Mouse (Mus musculus) forebrain, embryonic 13.5 days (tissue): ENCODE measurements at regions not wholly inside any gene's neighbourhood (a gene's known extent, or its start where the extent isn't known, plus 50 kb on each side); places are given as distances from the start of the nearest gene placed in this dataset.
A peak's percentile ranks its signal among the peaks of the same experiment; 100 is the strongest.

Experiments used
- ATAC-seq: fragments of 200-750 bp; cut with Nextera tagmentation; 2 replicates; pipeline ENCODE4 v1.8.0; 2017
- H3K27ac ChIP-seq: fragments of 300-500 bp; sonication (generic); 2 replicates; pipeline ENCODE4 v1.5.1; 2015; ENCODE audit warnings: inconsistent platforms, mild to moderate bottlenecking, moderate library complexity
- H3K27me3 ChIP-seq: fragments of 300-500 bp; sonication (generic); 2 replicates; pipeline ENCODE4 v1.6.1; 2015; ENCODE audit warnings: mild to moderate bottlenecking, inconsistent platforms
- H3K36me3 ChIP-seq: fragments of 300-500 bp; sonication (generic); 2 replicates; pipeline ENCODE4 v1.6.1; 2015; ENCODE audit warnings: mild to moderate bottlenecking, inconsistent platforms; ENCODE audit not compliant: poor library complexity, severe bottlenecking
- H3K4me1 ChIP-seq: fragments of 300-500 bp; sonication (generic); 2 replicates; pipeline ENCODE4 v1.6.1; 2015; ENCODE audit warnings: inconsistent platforms
- H3K4me2 ChIP-seq: fragments of 300-500 bp; sonication (generic); 2 replicates; pipeline ENCODE4 v1.6.1; 2015; ENCODE audit warnings: inconsistent platforms, mild to moderate bottlenecking, moderate library complexity
- H3K4me3 ChIP-seq: fragments of 300-500 bp; sonication (generic); 2 replicates; pipeline ENCODE4 v1.5.1; 2015; ENCODE audit warnings: mild to moderate bottlenecking, inconsistent platforms
- H3K9ac ChIP-seq: fragments of 300-500 bp; sonication (generic); 2 replicates; pipeline ENCODE4 v1.6.1; 2015; ENCODE audit warnings: mild to moderate bottlenecking, inconsistent platforms
- H3K9me3 ChIP-seq: fragments of 300-500 bp; sonication (generic); replicated peaks from 2 replicates; pipeline ENCODE4 v1.6.1; 2016; ENCODE audit warnings: inconsistent platforms
- WGBS: fragments of 180-500 bp; shearing (Covaris S2); methylation state at CpG from one replicate; pipeline ENCODE4 v1.1.7; 2015; 5-methylcytosine and 5-hydroxymethylcytosine counted together

GRCm38 (mm10) chr1:35452441-35453107, 602.8 kb downstream of the Plekhb2 start:
- ATAC-seq, result no peak
- H3K9ac ChIP-seq, result no peak overlapping the region
- no peaks in the 10 kb centered on the region for H3K9me3 ChIP-seq
- H3K36me3 ChIP-seq, result no peaks in the 10 kb centered on the region
- no peaks in the 10 kb centered on the region for H3K27me3 ChIP-seq
- no peak overlapping the region for H3K27ac ChIP-seq
- H3K4me3 ChIP-seq, result no peak overlapping the region
- no peaks in the 10 kb centered on the region for H3K4me1 ChIP-seq
- H3K4me2 ChIP-seq, result no peak overlapping the region
- WGBS, result 93% methylated on average over 19 of the region's 19 CpGs

GRCm38 (mm10) chr1:35457591-35457990, 607.8 kb downstream of the Plekhb2 start:
- Histone ChIP-seq H3K27me3 (no peaks in the 10 kb centered on the region), H3K27ac (no peak overlapping the region), H3K4me2 (no peak overlapping the region), H3K4me3 (no peak overlapping the region), H3K9me3 (no peaks in the 10 kb centered on the region), H3K36me3 (no peaks in the 10 kb centered on the region), H3K4me1 (no peaks in the 10 kb centered on the region), H3K9ac (no peak overlapping the region)
- no peak for ATAC-seq
- 78% methylated on average over 9 of the region's 9 CpGs for WGBS

- H3K27ac ChIP-seq, result no peak overlapping the region
- H3K36me3 ChIP-seq, result no peaks in the 10 kb centered on the region
- no peaks in the 10 kb centered on the region for H3K9me3 ChIP-seq
- H3K4me3 ChIP-seq, result no peak overlapping the region
- peaks cover 18% of the 10 kb centered on the region for H3K4me1 ChIP-seq
- H3K27me3 ChIP-seq, result no peaks in the 10 kb centered on the region
- 50% methylated on average over 3 of the region's 3 CpGs for WGBS
- H3K9ac ChIP-seq, result no peak overlapping the region
- no peak for ATAC-seq
- no peak overlapping the region for H3K4me2 ChIP-seq
Measured at GRCm38 (mm10) chr1:35465081-35465480, 603.1 kb upstream of the Hs6st1 start.

GRCm38 (mm10) chr1:35469185-35469753, 598.9 kb upstream of the Hs6st1 start:
- Histone ChIP-seq H3K9ac (no peak overlapping the region), H3K9me3 (peaks cover 9% of the 10 kb centered on the region; the same call in 1 of the 2 replicates), H3K36me3 (no peaks in the 10 kb centered on the region), H3K4me1 (peaks cover 18% of the 10 kb centered on the region), H3K4me2 (no peak overlapping the region), H3K4me3 (no peak overlapping the region), H3K27ac (no peak overlapping the region), H3K27me3 (no peaks in the 10 kb centered on the region)
- ATAC-seq, result peak; percentile 80; the same call in 1 of the 2 replicates
- 27% methylated on average over 4 of the region's 4 CpGs for WGBS

- Histone ChIP-seq H3K4me1 (no peaks in the 10 kb centered on the region), H3K9ac (no peak overlapping the region), H3K9me3 (peaks cover 15% of the 10 kb centered on the region; the same call in 1 of the 2 replicates), H3K4me2 (no peak overlapping the region), H3K36me3 (no peaks in the 10 kb centered on the region), H3K27me3 (no peaks in the 10 kb centered on the region), H3K27ac (no peak overlapping the region), H3K4me3 (no peak overlapping the region)
- 93% methylated on average over 1 of the region's 1 CpGs for WGBS
- no peak for ATAC-seq
Measured at GRCm38 (mm10) chr1:35478262-35478661, 589.9 kb upstream of the Hs6st1 start.

- ATAC-seq, result no peak
- WGBS, result 80% methylated on average over 5 of the region's 5 CpGs
- Histone ChIP-seq H3K9ac (no peak overlapping the region), H3K27me3 (no peaks in the 10 kb centered on the region), H3K4me3 (no peak overlapping the region), H3K36me3 (no peaks in the 10 kb centered on the region), H3K4me1 (no peaks in the 10 kb centered on the region), H3K4me2 (no peak overlapping the region), H3K9me3 (no peaks in the 10 kb centered on the region), H3K27ac (no peak overlapping the region)
Measured at GRCm38 (mm10) chr1:35495963-35496362, 572.2 kb upstream of the Hs6st1 start.

GRCm38 (mm10) chr1:35522951-35523350, 545.2 kb upstream of the Hs6st1 start:
- Histone ChIP-seq H3K4me2 (no peak overlapping the region), H3K4me1 (no peaks in the 10 kb centered on the region), H3K9ac (no peak overlapping the region), H3K36me3 (no peaks in the 10 kb centered on the region), H3K4me3 (no peak overlapping the region), H3K27me3 (no peaks in the 10 kb centered on the region), H3K27ac (no peak overlapping the region), H3K9me3 (no peaks in the 10 kb centered on the region)
- 83% methylated on average over 5 of the region's 5 CpGs for WGBS
- no peak for ATAC-seq

- no peak for ATAC-seq
- Histone ChIP-seq H3K27ac (no peak overlapping the region), H3K4me2 (no peak overlapping the region), H3K4me1 (no peaks in the 10 kb centered on the region), H3K9me3 (no peaks in the 10 kb centered on the region), H3K36me3 (no peaks in the 10 kb centered on the region), H3K4me3 (no peak overlapping the region), H3K9ac (no peak overlapping the region), H3K27me3 (no peaks in the 10 kb centered on the region)
- WGBS, result 82% methylated on average over 2 of the region's 2 CpGs
Measured at GRCm38 (mm10) chr1:35523790-35524362, 544.3 kb upstream of the Hs6st1 start.

GRCm38 (mm10) chr1:35524788-35525187, 543.4 kb upstream of the Hs6st1 start:
- Histone ChIP-seq H3K36me3 (no peaks in the 10 kb centered on the region), H3K9me3 (no peaks in the 10 kb centered on the region), H3K4me2 (no peak overlapping the region), H3K4me3 (no peak overlapping the region), H3K9ac (no peak overlapping the region), H3K27ac (no peak overlapping the region), H3K27me3 (no peaks in the 10 kb centered on the region), H3K4me1 (no peaks in the 10 kb centered on the region)
- no peak for ATAC-seq
- WGBS, result 66% methylated on average over 5 of the region's 5 CpGs

GRCm38 (mm10) chr1:35527750-35528476, 540.3 kb upstream of the Hs6st1 start:
- Histone ChIP-seq H3K36me3 (no peaks in the 10 kb centered on the region), H3K27ac (no peak overlapping the region), H3K4me2 (no peak overlapping the region), H3K9ac (no peak overlapping the region), H3K4me1 (no peaks in the 10 kb centered on the region), H3K27me3 (no peaks in the 10 kb centered on the region), H3K4me3 (no peak overlapping the region), H3K9me3 (no peaks in the 10 kb centered on the region)
- no peak for ATAC-seq
- 87% methylated on average over 12 of the region's 12 CpGs for WGBS

GRCm38 (mm10) chr1:35535470-35535869, 532.7 kb upstream of the Hs6st1 start:
- no peak for ATAC-seq
- no peak overlapping the region for H3K9ac ChIP-seq
- H3K36me3 ChIP-seq, result no peaks in the 10 kb centered on the region
- no peaks in the 10 kb centered on the region for H3K9me3 ChIP-seq
- no peak overlapping the region for H3K4me3 ChIP-seq
- H3K4me1 ChIP-seq, result no peaks in the 10 kb centered on the region
- no peak overlapping the region for H3K27ac ChIP-seq
- no peaks in the 10 kb centered on the region for H3K27me3 ChIP-seq
- H3K4me2 ChIP-seq, result no peak overlapping the region

GRCm38 (mm10) chr1:35536276-35536675, 531.9 kb upstream of the Hs6st1 start:
- Histone ChIP-seq H3K27me3 (no peaks in the 10 kb centered on the region), H3K9me3 (no peaks in the 10 kb centered on the region), H3K36me3 (no peaks in the 10 kb centered on the region), H3K27ac (no peak overlapping the region), H3K9ac (no peak overlapping the region), H3K4me2 (no peak overlapping the region), H3K4me3 (no peak overlapping the region), H3K4me1 (no peaks in the 10 kb centered on the region)
- WGBS, result 86% methylated on average over 5 of the region's 5 CpGs
- ATAC-seq, result no peak
